Mouse (Mus musculus) spleen, postnatal 14 days (tissue): Measurements from ENCODE around the gene 9130213A22Rik.

ENCODE experiments used
- DNase-seq, 2 experiments: peaks; one replicate each; pipeline ENCODE4 v3.0.0; 2021 to 2022; ENCODE audit warnings: low spot score in 2 of 2

Gene 9130213A22Rik

GRCm38 (mm10) chr11:69123693-69124497 is 1.5 kb upstream of the 9130213A22Rik start:
- peak; percentile 74 to 78 for DNase-seq

DNA sequence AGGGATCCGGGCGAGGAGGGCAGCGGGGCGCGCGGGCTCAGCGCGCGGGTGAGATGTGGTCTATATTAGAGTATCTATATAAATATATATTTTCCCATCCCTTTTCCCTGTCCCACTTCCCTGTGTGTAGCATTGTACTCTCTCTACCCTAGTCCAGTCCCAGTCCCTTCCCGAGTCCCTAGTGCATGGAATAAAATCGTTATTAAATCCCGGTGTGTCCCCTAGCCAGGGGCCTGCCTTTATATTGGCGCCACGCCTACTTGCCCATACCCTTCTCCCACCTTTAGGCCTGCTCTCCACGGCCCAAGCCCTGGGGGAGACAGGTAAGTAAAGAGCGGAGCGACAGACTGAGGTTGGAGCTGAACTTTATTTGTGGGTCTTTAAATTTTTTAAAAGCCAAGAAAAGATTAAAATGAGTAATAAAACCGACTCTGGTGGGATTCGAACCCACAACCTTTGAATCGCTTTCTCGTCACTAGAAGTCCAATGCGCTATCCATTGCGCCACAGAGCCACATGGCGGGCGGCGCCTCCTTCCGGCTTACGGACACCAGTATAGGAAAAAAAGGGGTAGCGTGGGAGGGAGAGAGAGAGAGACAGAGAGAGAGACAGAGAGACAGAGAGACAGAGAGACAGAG is 785 bp upstream of the 9130213A22Rik start:
- DNase-seq, result peak; percentile 81 to 84

DNA sequence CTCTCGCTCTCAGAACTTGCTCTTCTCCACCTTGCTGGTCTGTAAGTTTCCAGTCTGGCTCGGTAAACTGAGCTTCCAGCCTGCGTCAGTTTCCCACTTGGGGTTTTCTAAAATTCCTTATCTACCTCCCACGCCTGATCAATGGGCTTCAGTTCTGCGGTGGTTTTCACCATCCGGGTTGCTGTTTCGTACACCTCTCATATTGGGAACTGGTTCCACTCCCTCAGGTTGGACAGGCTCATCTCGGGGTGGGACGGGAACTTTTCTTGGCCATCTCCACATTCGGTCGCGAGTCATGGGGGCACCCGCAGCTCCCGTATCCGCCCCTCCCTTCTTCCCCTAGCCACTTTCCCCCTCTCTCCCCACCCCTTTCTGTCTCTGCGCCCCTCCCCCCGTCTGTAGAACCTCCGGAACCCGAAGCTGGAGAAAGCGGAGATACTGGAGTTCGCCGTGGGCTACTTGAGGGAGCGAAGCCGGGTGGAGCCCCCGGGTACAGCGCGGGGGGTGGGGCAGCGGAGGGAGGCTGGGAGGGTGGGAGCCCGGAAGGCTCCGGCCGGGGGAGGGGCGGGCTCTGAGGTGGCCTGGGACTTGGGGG is 551 bp downstream of the 9130213A22Rik start:
- DNase-seq, result no peak

GRCm38 (mm10) chr11:69121001-69121740 is 1.2 kb downstream of the 9130213A22Rik start:
- DNase-seq, result peak in 1 of 2 experiments; percentile 16

GRCm38 (mm10) chr11:69120221-69121000 is 2.0 kb downstream of the 9130213A22Rik start, which contains the start of gene Hes7:
TSS of gene Hes7 (plus strand) at chr11:69120404.
- DNase-seq, result no peak

- DNase-seq, result no peak
Measured at GRCm38 (mm10) chr11:69119446-69120155, 2.8 kb downstream of the 9130213A22Rik start.

GRCm38 (mm10) chr11:69118765-69119164 is 3.6 kb downstream of the 9130213A22Rik start:
- peak; percentile 66 to 78 for DNase-seq

DNA sequence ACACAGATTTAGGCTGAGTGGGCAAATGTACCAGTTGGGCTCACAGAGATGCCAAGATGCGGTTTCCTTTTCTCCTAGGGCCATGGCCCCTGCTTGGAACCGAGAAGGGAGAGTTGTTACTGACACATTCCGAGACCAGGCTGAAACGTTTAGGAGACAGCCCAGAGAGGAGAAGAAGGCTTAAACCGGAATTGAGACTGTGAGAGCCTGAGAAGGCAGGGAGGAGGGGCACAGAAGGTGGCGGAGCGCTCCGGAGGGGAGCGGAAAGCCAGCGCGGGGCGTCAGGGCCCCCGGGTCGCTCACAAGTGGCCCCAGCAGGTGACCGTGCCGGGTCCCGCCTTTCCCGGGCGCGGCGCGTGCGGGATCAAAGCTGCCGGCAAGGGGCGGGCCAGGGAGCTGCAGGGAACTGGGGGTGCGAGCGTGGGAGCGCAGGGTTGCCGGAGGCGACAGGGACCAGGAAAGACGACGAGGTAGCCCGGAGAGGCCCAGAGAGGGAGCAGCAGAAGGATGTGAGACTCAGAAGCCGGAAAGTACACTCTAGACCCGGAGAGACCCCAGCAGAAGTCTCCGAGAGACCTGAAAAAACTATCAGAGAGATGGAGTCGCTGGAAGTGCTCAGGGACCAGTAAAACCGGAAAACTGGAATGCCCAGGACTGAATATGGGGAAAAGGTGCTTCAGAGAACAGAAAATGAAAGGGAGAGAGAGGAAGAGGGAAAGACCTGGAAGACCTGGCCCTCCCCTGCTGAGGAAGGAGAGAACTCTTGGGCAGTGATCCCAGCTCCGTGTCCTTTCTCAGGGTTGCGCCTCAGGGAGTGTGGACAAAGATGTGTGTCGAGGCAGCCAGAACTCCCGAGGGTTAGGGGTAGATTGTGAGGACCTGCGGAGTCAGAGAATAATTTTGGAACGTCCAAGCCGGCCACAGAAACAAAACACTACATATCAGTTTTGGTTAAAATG is 4.4 kb downstream of the 9130213A22Rik start:
- peak in 1 of 2 experiments; percentile 49 for DNase-seq

- no peak for DNase-seq
Measured at GRCm38 (mm10) chr11:69116843-69117242, 5.5 kb downstream of the 9130213A22Rik start.

- no peak for DNase-seq
Measured at GRCm38 (mm10) chr11:69114621-69115020, 7.8 kb downstream of the 9130213A22Rik start.

- DNase-seq, result no peak
Measured at GRCm38 (mm10) chr11:69114018-69114417, 8.4 kb downstream of the 9130213A22Rik start.

GRCm38 (mm10) chr11:69111865-69112264 is 10.5 kb downstream of the 9130213A22Rik start:
- DNase-seq, result no peak

GRCm38 (mm10) chr11:69111051-69111810 is 11.2 kb downstream of the 9130213A22Rik start:
- DNase-seq, result no peak

GRCm38 (mm10) chr11:69110319-69111046 is 11.9 kb downstream of the 9130213A22Rik start:
- DNase-seq, result peak; percentile 86 to 92

- no peak for DNase-seq
Measured at GRCm38 (mm10) chr11:69109032-69109900, 13.1 kb downstream of the 9130213A22Rik start.

DNA sequence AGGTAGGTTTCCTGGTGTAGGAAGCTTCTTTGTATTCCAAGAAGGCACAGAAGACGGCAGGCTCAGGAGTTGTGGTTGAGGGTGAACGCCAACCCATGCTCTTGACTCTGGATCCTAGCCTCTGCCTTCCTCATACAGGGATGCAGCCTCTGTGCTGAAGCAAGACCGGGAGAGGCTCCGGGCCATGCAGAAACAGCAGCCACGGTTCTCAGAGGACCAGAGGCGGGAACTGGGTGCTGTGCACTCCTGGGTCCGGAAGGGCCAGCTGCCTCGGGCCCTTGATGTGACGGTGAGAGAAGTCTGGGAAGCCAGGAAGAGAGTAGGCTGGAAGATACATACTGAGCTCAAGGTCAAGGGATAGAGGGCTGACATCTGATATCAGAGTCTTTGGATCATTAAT is 14.2 kb downstream of the 9130213A22Rik start:
- DNase-seq, result no peak

- no peak for DNase-seq
Measured at GRCm38 (mm10) chr11:69107676-69108075, 14.7 kb downstream of the 9130213A22Rik start.
